20 mouse cellular contexts compared by ENCODE assay signal in genomic region chr11:63167826-63168225, GRCm38 (mm10). TPM values are rescaled to one million over a fixed set of nuclear protein-coding genes. Genes with fewer than 3 reads are reported as not detected.
"Had no signal": no experiment of that assay in that cellular context is flagged by ENCODE, and none has a peak within 500 bp of the region (broad histone marks: within the 10 kb centered on the region; RNA-seq: fewer than 3 reads in every experiment).

No protein-coding gene starts in this region.

- H3K27me3 ChIP-seq: limb, embryonic 12.5 days; limb, embryonic 15.5 days; midbrain, embryonic 12.5 days; midbrain, embryonic 15.5 days; neural tube, embryonic 13.5 days; stomach, embryonic 15.5 days had no signal

- H3K4me1 ChIP-seq: midbrain, embryonic 12.5 days; midbrain, embryonic 15.5 days; neural tube, embryonic 13.5 days had no signal

- H3K4me2 ChIP-seq: limb, embryonic 12.5 days; limb, embryonic 15.5 days; liver, embryonic 11.5 days; midbrain, embryonic 12.5 days; midbrain, embryonic 15.5 days; neural tube, embryonic 13.5 days; stomach, embryonic 15.5 days had no signal

- H3K4me3 ChIP-seq: layer of hippocampus, adult 2 months; limb, embryonic 12.5 days; limb, embryonic 15.5 days; midbrain, embryonic 12.5 days; midbrain, embryonic 15.5 days; neural tube, embryonic 13.5 days; stomach, embryonic 15.5 days had no signal

- H3K9me3 ChIP-seq: limb, embryonic 12.5 days; limb, embryonic 15.5 days; midbrain, embryonic 12.5 days; midbrain, embryonic 15.5 days; neural tube, embryonic 13.5 days; stomach, embryonic 15.5 days had no signal

- H3K27ac ChIP-seq: layer of hippocampus, adult 2 months; limb, embryonic 15.5 days; liver, embryonic 14.5 days; midbrain, embryonic 12.5 days; midbrain, embryonic 15.5 days; neural tube, embryonic 13.5 days had no signal

- ATAC-seq: liver, postnatal 0 days; midbrain, embryonic 15.5 days had no signal

- H3K36me3 ChIP-seq: limb, embryonic 12.5 days; limb, embryonic 15.5 days; midbrain, embryonic 12.5 days; midbrain, embryonic 15.5 days; neural tube, embryonic 13.5 days; stomach, embryonic 15.5 days had no signal

- DNase-seq: kidney, adult 2 months; kidney, postnatal 25 days; layer of hippocampus, adult 9-11 months; liver, postnatal 0 days; retina, postnatal 1 day; right cerebral cortex, postnatal 25 days; spleen, adult 18-20 months; thymus, postnatal 25 days had no signal

- H3K9ac ChIP-seq: limb, embryonic 12.5 days; limb, embryonic 15.5 days; liver, embryonic 14.5 days; liver, postnatal 0 days; lung, embryonic 14.5 days; midbrain, embryonic 12.5 days; midbrain, embryonic 15.5 days; neural tube, embryonic 13.5 days; stomach, embryonic 15.5 days had no signal

RNA-seq across cellular contexts. Expression of gene Pmp22, which starts 39.0 kb away (rescaled TPM):
- total RNA-seq: megakaryocyte progenitor cell, adult 5-6 weeks; neutrophil, adult 5-6 weeks had no signal
